Mouse (Mus musculus): ENCODE results near the gene Cacna2d2. TPM values are rescaled to one million over a fixed set of nuclear protein-coding genes. Genes with fewer than 3 reads are reported as not detected.
A peak's percentile ranks its signal among the peaks of the same experiment; 100 is the strongest.
"Not testable (repeated sequence)": the region's sequence is repeated elsewhere in the genome, so short reads cannot be mapped to it uniquely, and the experiment has no call there.

The Cacna2d2 gene
- polyA plus RNA-seq, 1 experiment from 2014 or later, result 4.2 TPM

GRCm38 (mm10) chr9:107570845-107571244 is 171.4 kb downstream of the Cacna2d2 start:
- H3K9ac ChIP-seq (replicated peaks), result 0 out of 2 replicates have a peak overlapping the region, but pooled peaks have one; percentile 5
- peak overlapping the region; percentile 82 for H3K4me2 ChIP-seq (replicated peaks)
- peaks cover 43% of the 10 kb centered on the region for H3K4me1 ChIP-seq
- no peaks in the 10 kb centered on the region for H3K27me3 ChIP-seq
- 93% methylated on average over 21 of the region's 21 CpGs for WGBS
- H3K9me3 ChIP-seq, result no peaks in the 10 kb centered on the region
- peak overlapping the region; percentile 83 for H3K4me3 ChIP-seq
- H3K36me3 ChIP-seq, result peaks cover 43% of the 10 kb centered on the region
- no peak for ATAC-seq (replicated peaks)
- no peak overlapping the region for H3K27ac ChIP-seq (replicated peaks)

GRCm38 (mm10) chr9:107571534-107572326 is 172.3 kb downstream of the Cacna2d2 start:
- Histone ChIP-seq H3K36me3 (peaks cover 41% of the 10 kb centered on the region), H3K27me3 (no peaks in the 10 kb centered on the region), H3K4me1 (peaks cover 44% of the 10 kb centered on the region), H3K4me2 (replicated peaks) (peak overlapping the region; percentile 82), H3K4me3 (no peak overlapping the region), H3K9me3 (no peaks in the 10 kb centered on the region), H3K27ac (replicated peaks) (no peak overlapping the region), H3K9ac (replicated peaks) (no peak overlapping the region)
- ATAC-seq (replicated peaks), result no peak
- 92% methylated on average over 22 of the region's 22 CpGs for WGBS

GRCm38 (mm10) chr9:107572327-107572662 is 172.9 kb downstream of the Cacna2d2 start:
- WGBS, result 96% methylated on average over 2 of the region's 2 CpGs
- H3K27ac ChIP-seq (replicated peaks), result no peak overlapping the region
- H3K9ac ChIP-seq (replicated peaks), result no peak overlapping the region

GRCm38 (mm10) chr9:107573774-107574173 is 174.4 kb downstream of the Cacna2d2 start:
- H3K36me3 ChIP-seq, result peaks cover 41% of the 10 kb centered on the region
- not testable (repeated sequence) for H3K4me2 ChIP-seq (replicated peaks); H3K9me3 ChIP-seq; H3K27me3 ChIP-seq; H3K27ac ChIP-seq (replicated peaks); H3K4me3 ChIP-seq; ATAC-seq (replicated peaks); H3K9ac ChIP-seq (replicated peaks)
- peaks cover 37% of the 10 kb centered on the region for H3K4me1 ChIP-seq
- WGBS, result 89% methylated on average over 6 of the region's 6 CpGs

More at GRCm38 (mm10) chr9:107572327-107572662, 172.9 kb downstream of the Cacna2d2 start:
- H3K4me3 ChIP-seq, result no peak overlapping the region
- no peaks in the 10 kb centered on the region for H3K27me3 ChIP-seq
- H3K9me3 ChIP-seq, result no peaks in the 10 kb centered on the region
- H3K36me3 ChIP-seq, result peaks cover 41% of the 10 kb centered on the region
- ATAC-seq (replicated peaks), result no peak
- no peak overlapping the region for H3K4me2 ChIP-seq (replicated peaks)
- H3K4me1 ChIP-seq, result peaks cover 47% of the 10 kb centered on the region

GRCm38 (mm10) chr9:107575579-107576356 is 176.4 kb downstream of the Cacna2d2 start:
- peaks cover 40% of the 10 kb centered on the region for H3K4me1 ChIP-seq
- H3K9me3 ChIP-seq, result no peaks in the 10 kb centered on the region
- ATAC-seq (replicated peaks), result no peak
- H3K4me3 ChIP-seq, result no peak overlapping the region
- no peak overlapping the region for H3K4me2 ChIP-seq (replicated peaks)
- H3K27me3 ChIP-seq, result no peaks in the 10 kb centered on the region
- H3K9ac ChIP-seq (replicated peaks), result no peak overlapping the region
- H3K27ac ChIP-seq (replicated peaks), result peak overlapping the region; percentile 66
- peaks cover 38% of the 10 kb centered on the region for H3K36me3 ChIP-seq
- 88% methylated on average over 14 of the region's 14 CpGs for WGBS

- Histone ChIP-seq H3K27me3 (no peaks in the 10 kb centered on the region), H3K4me2 (replicated peaks) (peak within 1 kb of the TSS; percentile 28), H3K9me3 (no peaks in the 10 kb centered on the region), H3K4me3 (peak within 1 kb of the TSS; percentile 29), H3K36me3 (peaks cover 31% of the 10 kb centered on the region), H3K9ac (replicated peaks) (peak within 1 kb of the TSS; percentile 32; the same call in 1 of the 2 replicates), H3K4me1 (peaks cover 40% of the 10 kb centered on the region), H3K27ac (replicated peaks) (peak within 1 kb of the TSS; percentile 66)
- ATAC-seq (replicated peaks), result peak; percentile 36
- 28% methylated on average over 16 of the region's 16 CpGs for WGBS
Observed at GRCm38 (mm10) chr9:107576357-107577107, 177.1 kb downstream of the Cacna2d2 start, which contains the start of gene Hyal1. Hyal1 (plus strand) TSS chr9:107576927.

GRCm38 (mm10) chr9:107577871-107578270 is 178.5 kb downstream of the Cacna2d2 start:
- WGBS, result 93% methylated on average over 10 of the region's 10 CpGs
- no peaks in the 10 kb centered on the region for H3K9me3 ChIP-seq
- H3K9ac ChIP-seq (replicated peaks), result no peak overlapping the region
- ATAC-seq (replicated peaks), result no peak
- H3K27me3 ChIP-seq, result no peaks in the 10 kb centered on the region
- no peak overlapping the region for H3K27ac ChIP-seq (replicated peaks)
- no peak overlapping the region for H3K4me2 ChIP-seq (replicated peaks)
- peaks cover 39% of the 10 kb centered on the region for H3K4me1 ChIP-seq
- peaks cover 18% of the 10 kb centered on the region for H3K36me3 ChIP-seq
- H3K4me3 ChIP-seq, result no peak overlapping the region

- H3K36me3 ChIP-seq, result peaks cover 12% of the 10 kb centered on the region
- H3K27me3 ChIP-seq, result no peaks in the 10 kb centered on the region
- H3K4me2 ChIP-seq (replicated peaks), result peak within 1 kb of the TSS; percentile 81; the same call in 1 of the 2 replicates
- H3K4me1 ChIP-seq, result peaks cover 39% of the 10 kb centered on the region
- H3K9me3 ChIP-seq, result no peaks in the 10 kb centered on the region
- ATAC-seq (replicated peaks), result no peak
- H3K4me3 ChIP-seq, result no peak within 1 kb of the TSS
- 86% methylated on average over 3 of the region's 3 CpGs for WGBS
- H3K9ac ChIP-seq (replicated peaks), result no peak within 1 kb of the TSS
- H3K27ac ChIP-seq (replicated peaks), result peak within 1 kb of the TSS; percentile 90
Observed at GRCm38 (mm10) chr9:107578587-107578986, 179.2 kb downstream of the Cacna2d2 start, which contains the start of gene Naa80. Naa80 (plus strand) TSS chr9:107578887.

Other genes with a start within 250 kb of the Cacna2d2 start
- 19.7 and 23.4 TPM in 2 replicates for gene Dock3, start 167.7 kb upstream of the Cacna2d2 start, polyA plus RNA-seq (2015; fragmentation: Nextera tagmentation; extraction: Ambion mirVana)
- 1.4 and 1.8 TPM in 2 replicates for gene Mapkapk3, start 109.7 kb upstream of the Cacna2d2 start, polyA plus RNA-seq (2015; fragmentation: Nextera tagmentation; extraction: Ambion mirVana)
- gene Cish, start 103.6 kb upstream of the Cacna2d2 start, polyA plus RNA-seq (2015; fragmentation: Nextera tagmentation; extraction: Ambion mirVana), result 9.5 and 11.5 TPM in 2 replicates
- gene Hemk1, start 61.3 kb upstream of the Cacna2d2 start, polyA plus RNA-seq (2015; fragmentation: Nextera tagmentation; extraction: Ambion mirVana), result 14.6 and 16.0 TPM in 2 replicates
- 4.1 and 4.5 TPM in 2 replicates for gene 6430571L13Rik, start 59.0 kb upstream of the Cacna2d2 start, polyA plus RNA-seq (2015; fragmentation: Nextera tagmentation; extraction: Ambion mirVana)
- gene Tmem115, start 134.3 kb downstream of the Cacna2d2 start, polyA plus RNA-seq (2015; fragmentation: Nextera tagmentation; extraction: Ambion mirVana), result 45.7 and 45.8 TPM in 2 replicates
- gene Cyb561d2, start 142.6 kb downstream of the Cacna2d2 start, polyA plus RNA-seq (2015; fragmentation: Nextera tagmentation; extraction: Ambion mirVana), result 34.7 and 36.0 TPM in 2 replicates
- 74.9 and 78.7 TPM in 2 replicates for gene Nprl2, start 142.6 kb downstream of the Cacna2d2 start, polyA plus RNA-seq (2015; fragmentation: Nextera tagmentation; extraction: Ambion mirVana)
- 3.7 and 4.6 TPM in 2 replicates for gene Zmynd10, start 147.7 kb downstream of the Cacna2d2 start, polyA plus RNA-seq (2015; fragmentation: Nextera tagmentation; extraction: Ambion mirVana)
- gene Rassf1, start 151.9 kb downstream of the Cacna2d2 start, polyA plus RNA-seq (2015; fragmentation: Nextera tagmentation; extraction: Ambion mirVana), result 38.9 and 41.1 TPM in 2 replicates
- gene Tusc2, start 163.6 kb downstream of the Cacna2d2 start, polyA plus RNA-seq (2015; fragmentation: Nextera tagmentation; extraction: Ambion mirVana), result 96.7 and 97.5 TPM in 2 replicates
- gene Hyal2, start 168.3 kb downstream of the Cacna2d2 start, polyA plus RNA-seq (2015; fragmentation: Nextera tagmentation; extraction: Ambion mirVana), result 75.3 and 76.2 TPM in 2 replicates
- 8.6 and 8.8 TPM in 2 replicates for gene Hyal1, start 177.3 kb downstream of the Cacna2d2 start, polyA plus RNA-seq (2015; fragmentation: Nextera tagmentation; extraction: Ambion mirVana)
- 14.7 and 17.0 TPM in 2 replicates for gene Naa80, start 179.3 kb downstream of the Cacna2d2 start, polyA plus RNA-seq (2015; fragmentation: Nextera tagmentation; extraction: Ambion mirVana)
- 1.3 and 2.1 TPM in 2 replicates for gene Hyal3, start 181.2 kb downstream of the Cacna2d2 start, polyA plus RNA-seq (2015; fragmentation: Nextera tagmentation; extraction: Ambion mirVana)
- 15.4 and 16.9 TPM in 2 replicates for gene Ifrd2, start 188.0 kb downstream of the Cacna2d2 start, polyA plus RNA-seq (2015; fragmentation: Nextera tagmentation; extraction: Ambion mirVana)
- gene Sema3b, start 209.6 kb downstream of the Cacna2d2 start, polyA plus RNA-seq (2015; fragmentation: Nextera tagmentation; extraction: Ambion mirVana), result 1.7 and 2.8 TPM in 2 replicates
- gene Gnai2, start 235.8 kb downstream of the Cacna2d2 start, polyA plus RNA-seq (2015; fragmentation: Nextera tagmentation; extraction: Ambion mirVana), result 335 and 338 TPM in 2 replicates

All from forebrain, embryonic 15.5 days (tissue).